Mouse (Mus musculus) liver, embryonic 14.5 days (tissue): ENCODE measurements around the gene Dglucy.

ENCODE experiments used
- CTCF ChIP-seq: IDR thresholded peaks from 2 replicates; pipeline ENCODE4 v1.5.1; 2016; ENCODE audit warnings: antibody characterized with exemption, low read depth, control low read depth
- EP300 ChIP-seq: IDR thresholded peaks from 2 replicates; pipeline ENCODE4 v1.6.1; 2016; ENCODE audit warnings: antibody characterized with exemption, low read depth

- no peak for TF ChIP-seq CTCF
- TF ChIP-seq EP300 = no peak
These were observed 16.0 kb upstream of the Dglucy start for GRCm38 (mm10) chr12:100762663-100763425.
